Mouse (Mus musculus): Measurements from ENCODE around the gene Slc38a3.

DNA sequence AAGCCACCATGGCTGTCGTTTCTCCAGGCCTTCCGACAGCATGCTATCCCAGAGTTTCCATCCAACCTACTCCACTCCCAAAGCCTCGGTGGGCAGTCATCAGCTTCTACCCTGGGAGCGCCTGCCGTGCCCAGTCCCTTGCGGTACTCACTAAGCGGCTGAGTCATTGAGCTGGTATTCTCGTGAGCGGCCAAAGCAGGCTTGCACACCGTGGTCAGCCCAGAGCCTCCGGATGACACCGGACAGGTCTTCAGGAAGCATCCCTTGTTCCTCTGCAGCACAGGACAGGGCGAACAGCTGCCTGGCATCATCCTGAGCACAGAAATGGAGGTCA, 49.8 kb downstream of the Slc38a3 start:
- TF ChIP-seq CTCF (conservative IDR thresholded peaks at IDR 0.05; ENCODE audit: insufficient read depth, insufficient read length, low read depth, low read length) = no peak
- TF ChIP-seq POLR2A (IDR thresholded peaks at IDR 0.05; ENCODE audit: low read depth, low read length) = no peak

All from kidney, adult 2 months (tissue).